Mouse (Mus musculus) liver, embryonic 15.5 days (tissue): Measurements from ENCODE around the gene Acvrl1. TPM values are rescaled to one million over a fixed set of nuclear protein-coding genes. Genes with fewer than 3 reads are reported as not detected.

Experiments
- ATAC-seq: fragments of 200-750 bp; cut with Nextera tagmentation; 2 replicates; pipeline ENCODE4 v1.8.0; 2017; ENCODE audit warnings: moderate number of reproducible peaks, mild to moderate bottlenecking, moderate library complexity; ENCODE audit not compliant: insufficient read depth
- H3K27ac ChIP-seq: fragments of 300-500 bp; sonication (generic); replicated peaks from 2 replicates; pipeline ENCODE4 v1.5.1; 2015; ENCODE audit warnings: mild to moderate bottlenecking, inconsistent platforms
- H3K27me3 ChIP-seq: fragments of 300-500 bp; sonication (generic); 2 replicates; pipeline ENCODE4 v1.6.1; 2015; ENCODE audit warnings: mild to moderate bottlenecking, inconsistent platforms
- H3K36me3 ChIP-seq: fragments of 300-500 bp; sonication (generic); replicated peaks from 2 replicates; pipeline ENCODE4 v1.6.1; 2015; ENCODE audit warnings: moderate library complexity, mild to moderate bottlenecking, inconsistent platforms
- H3K4me1 ChIP-seq: fragments of 300-500 bp; sonication (generic); replicated peaks from 2 replicates; pipeline ENCODE4 v1.6.1; 2015; ENCODE audit warnings: inconsistent platforms
- H3K4me2 ChIP-seq: fragments of 300-500 bp; sonication (generic); 2 replicates; pipeline ENCODE4 v1.6.1; 2015; ENCODE audit warnings: moderate library complexity, mild to moderate bottlenecking, inconsistent platforms
- H3K4me3 ChIP-seq: fragments of 300-500 bp; sonication (generic); replicated peaks from 2 replicates; pipeline ENCODE4 v1.5.1; 2015; ENCODE audit warnings: mild to moderate bottlenecking, inconsistent platforms
- H3K9ac ChIP-seq: fragments of 300-500 bp; sonication (generic); 2 replicates; pipeline ENCODE4 v1.6.1; 2015; ENCODE audit warnings: moderate library complexity, mild to moderate bottlenecking, inconsistent platforms
- H3K9me3 ChIP-seq: fragments of 300-500 bp; sonication (generic); replicated peaks from 2 replicates; pipeline ENCODE4 v1.6.1; 2016; ENCODE audit warnings: inconsistent platforms
- WGBS: fragments of 180-500 bp; shearing (Covaris S2); methylation state at CpG from one replicate; pipeline ENCODE4 v1.1.7; 2015; ENCODE audit warnings: mixed read lengths; ENCODE audit not compliant: insufficient replicate concordance; 5-methylcytosine and 5-hydroxymethylcytosine counted together
- polyA plus RNA-seq: library from polyadenylated mRNA; unstranded; fragments of >200 nt; fragmentation: Nextera tagmentation; extraction: Ambion mirVana; gene quantifications from 2 replicates; pipeline ENCODE4 v1.2.1, GENCODE M21; 2015

Gene Acvrl1
- polyA plus RNA-seq, 1 experiment from 2014 or later: 1.4 TPM

DNA sequence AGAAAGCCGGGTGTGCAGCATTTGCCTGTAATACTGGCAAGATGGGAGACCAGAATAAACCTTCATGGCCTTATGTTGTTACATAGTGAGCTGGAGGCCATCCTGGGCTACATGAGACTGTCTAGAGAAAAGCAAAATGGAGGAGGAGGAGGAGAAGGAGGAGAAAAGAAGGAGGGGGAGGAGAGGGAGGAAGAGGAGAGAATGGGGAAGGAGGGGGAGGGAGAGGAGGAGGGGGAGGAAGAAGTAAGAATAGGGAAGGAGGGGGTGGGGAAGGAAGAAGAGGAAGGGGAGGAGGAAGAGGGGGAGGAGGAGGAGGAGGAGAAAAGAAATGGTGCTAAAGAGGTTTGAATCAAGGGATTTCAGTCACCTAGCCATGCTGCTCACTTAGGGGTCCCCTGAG lies 31.8 kb downstream of the Acvrl1 start:
- H3K4me2 ChIP-seq: no peak overlapping the region
- no peak overlapping the region for H3K4me3 ChIP-seq
- H3K36me3 ChIP-seq: no peaks in the 10 kb centered on the region
- H3K4me1 ChIP-seq: 0 out of 2 replicates have a peak, but pooled peaks cover 4% of the 10 kb centered on the region
- no peak overlapping the region for H3K9ac ChIP-seq
- no peaks in the 10 kb centered on the region for H3K27me3 ChIP-seq
- H3K27ac ChIP-seq: no peak overlapping the region
- ATAC-seq: no peak
- 0% methylated on average over 1 of the region's 1 CpGs for WGBS
- no peaks in the 10 kb centered on the region for H3K9me3 ChIP-seq

DNA sequence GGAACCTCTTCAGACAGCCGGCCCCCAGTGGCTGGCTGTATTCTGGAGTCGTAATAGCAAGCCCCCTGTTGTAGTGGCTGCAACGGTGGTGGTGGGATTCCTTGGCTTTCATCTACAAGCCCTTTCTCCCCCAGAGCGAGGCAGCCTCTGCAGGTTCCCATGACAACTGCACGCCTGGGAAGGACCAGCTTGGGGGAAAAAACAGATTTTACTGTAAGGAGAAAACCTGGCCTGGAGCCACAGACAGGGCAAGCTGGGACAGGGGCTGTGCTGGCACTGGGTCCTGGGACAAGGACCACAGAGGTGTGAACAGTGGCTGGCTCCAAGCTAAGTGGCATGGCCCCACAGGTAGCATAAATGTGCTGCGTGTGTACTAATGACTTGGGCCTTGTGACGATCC lies 32.3 kb downstream of the Acvrl1 start:
- Histone ChIP-seq H3K4me3 (no peak overlapping the region), H3K36me3 (no peaks in the 10 kb centered on the region), H3K27ac (no peak overlapping the region), H3K4me1 (0 out of 2 replicates have a peak, but pooled peaks cover 4% of the 10 kb centered on the region), H3K9me3 (no peaks in the 10 kb centered on the region), H3K4me2 (no peak overlapping the region), H3K9ac (no peak overlapping the region), H3K27me3 (no peaks in the 10 kb centered on the region)
- WGBS: 38% methylated on average over 7 of the region's 7 CpGs
- no peak for ATAC-seq

DNA sequence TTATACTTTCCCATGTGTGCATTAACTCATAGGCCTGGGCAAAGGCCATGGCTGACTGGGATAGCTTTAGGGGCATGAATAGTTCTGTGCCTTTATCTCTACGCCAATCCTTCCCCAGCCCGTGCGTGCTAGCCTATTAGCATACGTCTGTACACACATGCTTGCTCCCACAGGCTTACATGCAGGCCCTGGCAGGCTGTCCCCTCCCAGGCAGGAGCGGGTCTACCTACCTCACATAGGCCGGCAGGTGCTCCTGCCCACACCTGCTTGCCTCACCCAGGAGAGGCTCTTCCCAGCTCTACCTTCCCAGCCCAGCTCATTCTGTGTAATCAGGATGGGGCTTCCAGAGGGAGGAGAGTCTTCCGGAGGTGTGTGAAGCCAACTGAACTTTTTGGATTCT lies 33.2 kb downstream of the Acvrl1 start:
- Histone ChIP-seq H3K27me3 (no peaks in the 10 kb centered on the region), H3K27ac (no peak overlapping the region), H3K36me3 (no peaks in the 10 kb centered on the region), H3K9me3 (no peaks in the 10 kb centered on the region), H3K4me1 (0 out of 2 replicates have a peak, but pooled peaks cover 10% of the 10 kb centered on the region), H3K4me2 (no peak overlapping the region), H3K4me3 (no peak overlapping the region), H3K9ac (no peak overlapping the region)
- WGBS: 61% methylated on average over 7 of the region's 7 CpGs
- no peak for ATAC-seq

DNA sequence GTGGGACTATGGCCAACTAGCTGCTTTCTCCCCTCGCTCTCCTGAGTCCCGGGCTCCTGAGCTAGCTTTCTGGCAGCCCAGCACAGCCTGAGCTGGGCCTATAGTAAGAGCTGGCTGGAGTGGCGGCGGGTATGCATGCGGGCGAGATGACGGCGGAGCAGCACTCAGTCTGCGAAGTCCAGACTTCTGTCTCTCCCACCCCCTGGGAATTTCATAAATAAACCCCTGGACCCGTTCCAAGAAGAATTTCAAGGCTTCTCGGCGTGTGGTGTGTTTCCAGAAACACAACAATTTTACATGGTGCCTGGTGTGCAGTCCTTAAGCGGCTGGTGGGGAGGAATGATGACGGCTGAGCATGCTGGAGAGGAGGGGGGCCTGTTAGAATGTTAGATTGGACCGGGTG lies 34.7 kb downstream of the Acvrl1 start:
- ATAC-seq: no peak
- Histone ChIP-seq H3K4me2 (no peak overlapping the region), H3K4me3 (no peak overlapping the region), H3K4me1 (0 out of 2 replicates have a peak, but pooled peaks cover 10% of the 10 kb centered on the region), H3K27ac (no peak overlapping the region), H3K36me3 (no peaks in the 10 kb centered on the region), H3K9ac (no peak overlapping the region), H3K27me3 (no peaks in the 10 kb centered on the region), H3K9me3 (no peaks in the 10 kb centered on the region)
- 65% methylated on average over 15 of the region's 15 CpGs for WGBS

DNA sequence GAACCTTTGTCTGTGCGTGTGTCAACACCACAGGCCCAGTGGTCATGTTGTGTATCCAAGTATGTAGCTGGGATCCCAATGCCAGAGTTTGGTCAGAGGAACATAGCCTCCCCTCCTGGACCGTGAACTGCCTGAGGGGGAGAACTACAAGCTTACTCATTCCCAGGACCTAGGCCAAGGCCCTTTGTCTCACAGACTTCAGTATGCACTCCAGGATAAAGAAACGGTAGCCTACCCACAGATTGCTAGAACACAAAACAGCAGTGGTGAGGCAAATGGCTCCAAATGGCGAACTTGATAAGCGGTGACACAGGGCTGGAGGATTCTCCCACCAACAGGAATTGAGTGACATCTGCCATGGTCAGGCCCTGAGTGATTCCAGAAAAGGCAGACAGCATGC lies 35.5 kb downstream of the Acvrl1 start:
- Histone ChIP-seq H3K36me3 (no peaks in the 10 kb centered on the region), H3K9ac (no peak overlapping the region), H3K4me3 (no peak overlapping the region), H3K27me3 (no peaks in the 10 kb centered on the region), H3K4me2 (no peak overlapping the region), H3K9me3 (no peaks in the 10 kb centered on the region), H3K27ac (no peak overlapping the region), H3K4me1 (0 out of 2 replicates have a peak, but pooled peaks cover 10% of the 10 kb centered on the region)
- ATAC-seq: no peak
- 32% methylated on average over 5 of the region's 5 CpGs for WGBS

DNA sequence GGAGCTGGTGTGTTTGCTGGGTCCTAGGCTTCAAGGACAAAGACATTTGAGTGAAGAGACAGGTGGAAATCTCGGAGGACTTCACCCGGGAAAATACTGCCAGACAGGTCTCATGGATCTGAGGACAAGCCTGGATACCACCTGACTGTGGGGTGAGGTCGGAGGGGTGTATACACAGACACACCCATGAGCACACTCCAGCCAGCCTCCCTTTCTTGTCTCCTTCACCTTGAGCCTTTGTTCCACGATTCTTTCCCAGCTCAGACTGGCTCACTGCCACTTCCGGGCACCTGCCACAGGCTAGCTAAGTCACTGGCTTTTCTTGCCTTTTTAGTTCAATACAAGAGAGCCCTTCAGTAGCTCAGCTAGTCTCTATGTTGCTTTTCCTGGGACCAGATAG lies 36.0 kb downstream of the Acvrl1 start:
- Histone ChIP-seq H3K4me2 (no peak overlapping the region), H3K4me1 (0 out of 2 replicates have a peak, but pooled peaks cover 12% of the 10 kb centered on the region), H3K27me3 (no peaks in the 10 kb centered on the region), H3K9me3 (no peaks in the 10 kb centered on the region), H3K9ac (no peak overlapping the region), H3K36me3 (no peaks in the 10 kb centered on the region), H3K27ac (no peak overlapping the region), H3K4me3 (no peak overlapping the region)
- 42% methylated on average over 5 of the region's 5 CpGs for WGBS
- ATAC-seq: no peak

DNA sequence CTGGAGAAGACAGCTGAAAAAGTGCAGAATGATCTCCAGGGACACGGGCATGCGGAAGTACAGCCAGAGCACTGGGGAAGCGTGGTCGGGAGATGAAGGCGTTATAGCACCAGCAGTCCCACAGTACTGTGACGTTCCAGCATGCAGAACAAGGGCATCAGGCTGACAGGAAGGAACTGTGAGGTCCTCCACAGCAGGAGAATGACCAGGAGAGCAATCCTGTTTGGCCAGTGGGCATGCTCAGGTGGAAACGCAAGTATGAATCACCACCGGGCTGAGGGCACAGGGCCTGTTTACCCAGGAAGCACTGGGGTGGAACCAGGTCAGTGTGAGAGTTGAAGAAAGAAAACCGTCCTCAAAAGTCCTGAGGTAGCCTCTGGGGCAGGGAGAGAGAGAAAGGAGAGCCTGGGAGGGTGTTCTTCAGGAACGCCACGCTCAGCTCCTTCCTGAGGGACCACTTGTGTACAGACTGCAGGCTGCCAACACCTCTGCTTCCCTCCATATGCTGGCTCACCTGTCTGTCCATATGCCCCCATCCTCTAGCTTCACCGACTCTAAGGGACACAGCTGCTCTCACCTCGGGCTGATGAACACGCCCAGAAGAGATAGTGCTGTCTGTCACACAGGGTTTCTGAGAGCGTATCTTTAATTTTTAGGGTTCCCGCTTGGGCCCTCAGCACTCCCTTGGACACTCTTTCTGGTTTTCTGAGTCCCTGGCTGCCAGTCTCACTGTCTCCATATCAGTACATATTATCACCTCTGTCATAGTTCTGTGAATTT lies 37.5 kb downstream of the Acvrl1 start:
- WGBS: 33% methylated on average over 16 of the region's 16 CpGs
- Histone ChIP-seq H3K4me1 (peaks cover 26% of the 10 kb centered on the region), H3K27ac (no peak overlapping the region)

DNA sequence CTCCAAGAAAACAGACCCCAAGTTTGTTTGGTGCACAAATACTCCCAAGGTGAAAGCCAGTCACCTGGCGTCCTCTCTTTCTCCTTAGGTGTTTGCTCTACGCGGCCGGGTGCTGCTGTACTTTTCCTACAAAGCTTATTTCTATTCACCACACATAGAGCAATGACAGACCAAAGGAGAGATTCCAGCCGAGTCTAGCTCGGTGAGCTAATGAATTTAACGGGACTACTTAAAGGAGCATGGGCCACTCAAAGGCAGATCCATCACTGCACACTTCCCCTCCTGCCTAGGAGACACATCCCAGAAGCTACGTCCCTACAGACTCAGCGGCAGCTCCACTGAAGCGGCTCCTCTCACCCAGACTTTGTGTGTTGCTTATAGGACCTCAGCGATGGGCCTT lies 39.2 kb downstream of the Acvrl1 start:
- ATAC-seq: no peak
- WGBS: 72% methylated on average over 11 of the region's 11 CpGs
- H3K27me3 ChIP-seq: peaks cover 7% of the 10 kb centered on the region; the same call in 1 of the 2 replicates

More for the DNA sequence above, 37.5 kb downstream of the Acvrl1 start:
- H3K4me2 ChIP-seq: no peak overlapping the region
- no peak overlapping the region for H3K4me3 ChIP-seq
- no peaks in the 10 kb centered on the region for H3K27me3 ChIP-seq
- H3K36me3 ChIP-seq: no peaks in the 10 kb centered on the region
- ATAC-seq: no peak
- no peak overlapping the region for H3K9ac ChIP-seq
- no peaks in the 10 kb centered on the region for H3K9me3 ChIP-seq

DNA sequence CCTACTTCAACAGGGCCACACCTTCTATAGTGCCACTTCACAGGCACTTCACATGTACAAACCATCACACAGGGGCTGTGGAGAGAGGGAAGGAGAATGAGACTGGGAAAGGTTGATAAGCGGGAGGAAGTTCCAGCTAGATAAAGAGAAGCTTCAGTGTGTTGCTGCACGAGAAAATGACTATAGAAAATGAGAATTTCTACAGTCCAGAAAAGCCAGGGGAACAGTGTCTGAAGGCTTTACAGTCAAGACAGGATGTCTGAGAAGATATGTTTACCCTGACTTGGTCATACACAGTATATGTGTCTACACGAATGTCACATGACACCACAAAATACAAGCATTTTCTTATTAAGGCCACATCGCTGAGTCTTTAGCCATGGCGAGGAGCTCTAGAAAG lies 41.6 kb downstream of the Acvrl1 start:
- H3K27me3 ChIP-seq: peaks cover 24% of the 10 kb centered on the region
- no peak overlapping the region for H3K9ac ChIP-seq
- no peaks in the 10 kb centered on the region for H3K9me3 ChIP-seq
- peaks cover 33% of the 10 kb centered on the region for H3K4me1 ChIP-seq
- 27% methylated on average over 5 of the region's 5 CpGs for WGBS
- no peak overlapping the region for H3K4me2 ChIP-seq
- no peaks in the 10 kb centered on the region for H3K36me3 ChIP-seq
- no peak overlapping the region for H3K27ac ChIP-seq
- no peak overlapping the region for H3K4me3 ChIP-seq
- no peak for ATAC-seq

More for the DNA sequence above, 39.2 kb downstream of the Acvrl1 start:
- no peak overlapping the region for H3K27ac ChIP-seq
- no peak overlapping the region for H3K4me3 ChIP-seq
- H3K4me2 ChIP-seq: no peak overlapping the region
- H3K9ac ChIP-seq: no peak overlapping the region
- peaks cover 29% of the 10 kb centered on the region for H3K4me1 ChIP-seq
- no peaks in the 10 kb centered on the region for H3K9me3 ChIP-seq
- H3K36me3 ChIP-seq: no peaks in the 10 kb centered on the region

DNA sequence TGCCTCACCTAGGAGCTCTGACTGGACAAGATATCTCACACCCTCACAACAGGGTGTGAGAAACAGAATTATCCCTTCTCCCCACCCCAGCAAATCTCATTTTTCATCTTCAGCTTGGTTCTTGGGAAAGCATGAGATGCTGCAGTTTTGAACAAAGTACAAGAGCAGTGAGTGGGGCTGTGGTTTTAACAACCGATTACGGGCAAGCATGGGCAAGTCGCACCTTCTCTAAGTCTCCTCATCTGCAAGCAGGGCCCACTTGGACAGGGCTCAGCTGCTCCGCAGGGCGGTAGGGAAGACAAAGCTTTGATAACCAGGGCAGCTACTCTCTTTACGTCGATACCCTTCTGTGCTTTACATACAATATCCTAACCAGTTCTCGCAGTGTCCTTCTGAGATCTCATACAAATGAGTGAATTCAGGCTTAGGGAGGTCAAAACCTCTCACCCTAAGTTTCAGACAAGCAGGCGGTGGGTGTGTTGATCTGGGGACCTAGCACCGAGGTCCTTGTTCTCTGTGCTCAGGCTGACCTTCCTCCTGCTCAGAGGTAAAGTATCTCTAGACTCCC lies 42.2 kb downstream of the Acvrl1 start:
- no peak for ATAC-seq
- 32% methylated on average over 10 of the region's 10 CpGs for WGBS
- H3K4me2 ChIP-seq: no peak overlapping the region
- H3K27me3 ChIP-seq: peaks cover 30% of the 10 kb centered on the region
- H3K4me3 ChIP-seq: no peak overlapping the region
- H3K36me3 ChIP-seq: no peaks in the 10 kb centered on the region
- peaks cover 39% of the 10 kb centered on the region for H3K4me1 ChIP-seq
- H3K9me3 ChIP-seq: no peaks in the 10 kb centered on the region
- H3K27ac ChIP-seq: no peak overlapping the region
- H3K9ac ChIP-seq: no peak overlapping the region

DNA sequence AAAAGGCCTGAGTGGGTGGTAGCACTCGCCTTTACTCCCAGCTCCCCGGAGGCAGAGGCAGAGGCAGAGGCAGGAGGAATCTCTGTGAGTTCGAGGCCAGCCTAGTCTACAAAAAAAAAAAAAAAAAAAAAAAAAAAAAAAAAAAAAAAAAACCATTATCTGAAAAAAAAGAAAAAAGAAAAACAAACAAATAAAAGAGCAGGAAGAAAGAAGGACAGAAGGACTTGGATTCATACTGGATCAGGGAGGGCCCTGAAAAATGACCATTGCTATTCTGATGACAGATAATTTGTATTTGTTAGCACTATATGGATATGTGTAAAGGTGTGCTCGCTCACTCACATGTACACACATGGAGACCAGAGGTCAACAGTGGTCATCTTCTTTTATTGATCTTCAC lies 43.0 kb downstream of the Acvrl1 start:
- Histone ChIP-seq H3K9me3 (no peaks in the 10 kb centered on the region), H3K9ac (no peak overlapping the region), H3K4me2 (no peak overlapping the region), H3K4me1 (peaks cover 40% of the 10 kb centered on the region), H3K27me3 (peaks cover 38% of the 10 kb centered on the region), H3K4me3 (no peak overlapping the region), H3K27ac (no peak overlapping the region), H3K36me3 (no peaks in the 10 kb centered on the region)
- 63% methylated on average over 4 of the region's 4 CpGs for WGBS
- no peak for ATAC-seq
